Comparison of ENCODE assay signal across 15 mouse cellular contexts in the genomic region with DNA sequence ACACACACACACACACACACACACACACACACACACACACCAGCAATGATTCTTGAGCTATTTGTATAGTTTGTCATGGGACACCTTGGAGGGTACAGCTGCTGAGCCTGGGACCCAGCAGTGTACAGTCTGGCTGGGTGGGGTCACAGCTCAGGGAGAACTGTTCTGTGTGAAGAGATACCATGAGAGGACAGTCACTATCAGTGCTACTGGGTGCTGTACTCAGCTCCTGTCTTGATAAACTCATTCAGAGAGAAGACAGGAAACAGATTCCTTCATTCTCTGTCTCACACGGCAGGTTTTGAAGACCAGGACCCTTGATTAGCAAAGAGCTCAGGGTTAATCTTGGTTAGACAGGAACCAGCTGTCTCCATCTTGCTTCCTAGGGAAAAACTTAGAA.
DNase-seq lines count a peak whose midpoint lies in the region; ATAC-seq lines count a peak whose summit lies in the region.
"Had no signal": no experiment of that assay in that cellular context is flagged by ENCODE, and none has a peak within 500 bp of the region (broad histone marks: within the 10 kb centered on the region; RNA-seq: fewer than 3 reads in every experiment).

No protein-coding gene starts in this region.

- no peak overlapping the region for H3K4me3 ChIP-seq in midbrain, embryonic 11.5 days (ENCODE audit: low read depth, low read length)
- no peak overlapping the region for H3K4me3 ChIP-seq in midbrain, embryonic 16.5 days (ENCODE audit: low read depth, low read length)
- no peak overlapping the region for H3K4me3 ChIP-seq in liver, embryonic 15.5 days (replicated peaks)
- H3K4me3 ChIP-seq: embryonic facial prominence, embryonic 13.5 days; neural tube, embryonic 12.5 days had no signal

- H3K9me3 ChIP-seq in midbrain, embryonic 11.5 days (ENCODE audit: control insufficient read depth, low read length), result no peaks in the 10 kb centered on the region
- no peaks in the 10 kb centered on the region for H3K9me3 ChIP-seq in midbrain, embryonic 16.5 days (replicated peaks; ENCODE audit: control insufficient read depth, low read length, poor library complexity, severe bottlenecking)
- no peaks in the 10 kb centered on the region for H3K9me3 ChIP-seq in liver, embryonic 15.5 days (replicated peaks)
- H3K9me3 ChIP-seq: embryonic facial prominence, embryonic 13.5 days; neural tube, embryonic 12.5 days had no signal

- H3K4me2 ChIP-seq in midbrain, embryonic 11.5 days, result no peak overlapping the region
- no peak overlapping the region for H3K4me2 ChIP-seq in midbrain, embryonic 16.5 days (ENCODE audit: low read length)
- H3K4me2 ChIP-seq in liver, embryonic 15.5 days, result no peak overlapping the region
- H3K4me2 ChIP-seq: embryonic facial prominence, embryonic 13.5 days; neural tube, embryonic 12.5 days had no signal

- H3K9ac ChIP-seq in midbrain, embryonic 11.5 days (ENCODE audit: low read length), result no peak overlapping the region
- no peak overlapping the region for H3K9ac ChIP-seq in midbrain, embryonic 16.5 days (ENCODE audit: low read depth, low read length)
- no peak overlapping the region for H3K9ac ChIP-seq in liver, embryonic 15.5 days
- H3K9ac ChIP-seq: embryonic facial prominence, embryonic 13.5 days; neural tube, embryonic 12.5 days had no signal

- H3K4me1 ChIP-seq in midbrain, embryonic 11.5 days (ENCODE audit: control insufficient read depth, insufficient read depth, low read length), result peaks cover 29% of the 10 kb centered on the region
- peaks cover 11% of the 10 kb centered on the region for H3K4me1 ChIP-seq in midbrain, embryonic 16.5 days (ENCODE audit: control insufficient read depth, insufficient read depth, low read length)
- peaks cover 24% of the 10 kb centered on the region for H3K4me1 ChIP-seq in liver, embryonic 15.5 days (replicated peaks)

- 59% methylated on average over 1 of the region's 1 CpGs for WGBS in midbrain, embryonic 11.5 days
- WGBS in midbrain, embryonic 16.5 days, result 52% methylated on average over 1 of the region's 1 CpGs
- 10% methylated on average over 1 of the region's 1 CpGs for WGBS in liver, embryonic 15.5 days (ENCODE audit: insufficient replicate concordance)

- peak; percentile 81 for DNase-seq in heart, adult 11 months
- no peak for DNase-seq in heart, postnatal 4 days
- DNase-seq in midbrain, embryonic 11.5 days (ENCODE audit: low spot score, missing footprints), result no peak
- DNase-seq in urinary bladder, postnatal 25 days (ENCODE audit: low spot score), result no peak
- DNase-seq: B cell, adult 2 months; cerebellum, postnatal 10 days; heart, postnatal 10 days; lung, postnatal 36 days; thymus, postnatal 36 days had no signal

- H3K27me3 ChIP-seq in midbrain, embryonic 11.5 days (ENCODE audit: control insufficient read depth, insufficient read depth, low read length), result no peaks in the 10 kb centered on the region; the same call in none of the 2 replicates
- no peaks in the 10 kb centered on the region for H3K27me3 ChIP-seq in midbrain, embryonic 16.5 days (ENCODE audit: control insufficient read depth, insufficient read depth, low read depth, low read length)
- H3K27me3 ChIP-seq in liver, embryonic 15.5 days, result no peaks in the 10 kb centered on the region
- H3K27me3 ChIP-seq: embryonic facial prominence, embryonic 13.5 days; neural tube, embryonic 12.5 days had no signal

- ATAC-seq in midbrain, embryonic 11.5 days (ENCODE audit: low FRiP score), result no peak
- no peak for ATAC-seq in midbrain, embryonic 16.5 days
- ATAC-seq in erythroid progenitor cell, adult 5-6 weeks (replicated peaks; ENCODE audit: low FRiP score, poor library complexity, severe bottlenecking), result peak; percentile 94
- ATAC-seq in liver, embryonic 15.5 days (ENCODE audit: insufficient read depth), result peak; percentile 93
- no peak for ATAC-seq in monocyte, adult 5-6 weeks (replicated peaks; ENCODE audit: insufficient number of reproducible peaks, low FRiP score, low TSS enrichment, poor library complexity, severe bottlenecking)

- H3K27ac ChIP-seq in midbrain, embryonic 11.5 days (ENCODE audit: low read depth, low read length), result 0 out of 2 replicates have a peak overlapping the region, but pooled peaks have one; percentile 35
- no peak overlapping the region for H3K27ac ChIP-seq in midbrain, embryonic 16.5 days (ENCODE audit: low read length)
- H3K27ac ChIP-seq in liver, embryonic 15.5 days (replicated peaks), result no peak overlapping the region
- H3K27ac ChIP-seq: neural tube, embryonic 12.5 days had no signal

- H3K36me3 ChIP-seq in midbrain, embryonic 11.5 days (ENCODE audit: control insufficient read depth, insufficient read depth, low read length), result no peaks in the 10 kb centered on the region
- no peaks in the 10 kb centered on the region for H3K36me3 ChIP-seq in midbrain, embryonic 16.5 days (ENCODE audit: control insufficient read depth, insufficient read depth, low read length)
- no peaks in the 10 kb centered on the region for H3K36me3 ChIP-seq in liver, embryonic 15.5 days (replicated peaks)
- H3K36me3 ChIP-seq: neural tube, embryonic 12.5 days had no signal

Comparison
In these comparisons a context has a peak if more than half of its experiments do, and no peak if none do; other contexts are left out.
1. ATAC-seq: peak in erythroid progenitor cell, adult 5-6 weeks (single experiment) and liver, embryonic 15.5 days (single experiment); none in midbrain, embryonic 11.5 days (single experiment), midbrain, embryonic 16.5 days (single experiment) and monocyte, adult 5-6 weeks (single experiment).